Mouse (Mus musculus) CH12F3 (cell line): ENCODE measurements around the gene Cacna1a.
"Not testable (repeated sequence)": the region's sequence is repeated elsewhere in the genome, so short reads cannot be mapped to it uniquely, and the experiment has no call there.

ENCODE experiments used
- in situ Hi-C: fragments of 300-500 bp; cut with MboI; formaldehyde crosslinking; loops from 2 replicates; pipeline ENCODE4 v1.14.3; 2020; ENCODE audit warnings: low sequenced_read_pairs

Gene Cacna1a

GRCm38 (mm10) chr8:84579595-84579994 is 191.4 kb downstream of the Cacna1a start:
- in situ Hi-C loops = no loop called here

- in situ Hi-C loops = no loop called here
These were observed 197.1 kb downstream of the Cacna1a start for GRCm38 (mm10) chr8:84585311-84585710.

- in situ Hi-C loops = no loop called here
These were observed 198.0 kb downstream of the Cacna1a start for GRCm38 (mm10) chr8:84586221-84586620.

GRCm38 (mm10) chr8:84588498-84588897 is 200.3 kb downstream of the Cacna1a start:
- in situ Hi-C loops = no loop called here

GRCm38 (mm10) chr8:84592015-84592662 is 203.9 kb downstream of the Cacna1a start:
- in situ Hi-C loops = no loop called here

- in situ Hi-C loops = no loop called here
These were observed 204.9 kb downstream of the Cacna1a start for GRCm38 (mm10) chr8:84593143-84593542.

- in situ Hi-C loops = no loop called here
These were observed 206.0 kb downstream of the Cacna1a start for GRCm38 (mm10) chr8:84594099-84594780.

GRCm38 (mm10) chr8:84595648-84596047 is 207.4 kb downstream of the Cacna1a start:
- in situ Hi-C loops = no loop called here

- in situ Hi-C loops = no loop called here
These were observed 211.2 kb downstream of the Cacna1a start for GRCm38 (mm10) chr8:84599401-84599800.

- in situ Hi-C loops = no loop called here
These were observed 212.2 kb downstream of the Cacna1a start for GRCm38 (mm10) chr8:84600311-84600907.

- in situ Hi-C loops = no loop called here
These were observed 213.0 kb downstream of the Cacna1a start for GRCm38 (mm10) chr8:84601221-84601751.

GRCm38 (mm10) chr8:84614512-84615223 is 226.4 kb downstream of the Cacna1a start:
- in situ Hi-C loops = no loop called here

- in situ Hi-C loops = no loop called here
These were observed 227.6 kb downstream of the Cacna1a start for GRCm38 (mm10) chr8:84615666-84616485.

GRCm38 (mm10) chr8:84617005-84617404 is 228.8 kb downstream of the Cacna1a start:
- in situ Hi-C loops = no loop called here

GRCm38 (mm10) chr8:84621102-84621625 is 232.9 kb downstream of the Cacna1a start:
- in situ Hi-C loops = no loop called here

- in situ Hi-C loops = not testable (repeated sequence)
These were observed 235.2 kb downstream of the Cacna1a start for GRCm38 (mm10) chr8:84623425-84623824.

GRCm38 (mm10) chr8:84629586-84629985 is 241.3 kb downstream of the Cacna1a start:
- in situ Hi-C loops = no loop called here

- in situ Hi-C loops = no loop called here
These were observed 241.9 kb downstream of the Cacna1a start for GRCm38 (mm10) chr8:84630145-84630544.

- in situ Hi-C loops = no loop called here
These were observed 243.6 kb downstream of the Cacna1a start for GRCm38 (mm10) chr8:84631813-84632212.
